Mouse (Mus musculus) gonadal fat pad, adult 2 months (tissue): ENCODE measurements around the gene Zdhhc20. TPM values are rescaled to one million over a fixed set of nuclear protein-coding genes. Genes with fewer than 3 reads are reported as not detected.
"Not testable (repeated sequence)": the region's sequence is repeated elsewhere in the genome, so short reads cannot be mapped to it uniquely, and the experiment has no call there.

Experiments used
- DNase-seq: peaks from one replicate; pipeline ENCODE4 v3.0.0-alpha.2; 2012; ENCODE audit warnings: low read depth
- polyA plus RNA-seq: library from polyadenylated mRNA; depleted of rRNA; stranded (reverse); fragments of >200 nt; gene quantifications from 2 replicates; pipeline ENCODE4 v1.2.3, GENCODE M21; 2012

Zdhhc20 gene
- polyA plus RNA-seq, 1 experiment = 10.9 TPM

- DNase-seq = no peak
These were observed 2.9 kb upstream of the Zdhhc20 start for GRCm38 (mm10) chr14:57892961-57893360.

GRCm38 (mm10) chr14:57889541-57890010, 500 bp downstream of the Zdhhc20 start:
- DNase-seq = no peak

GRCm38 (mm10) chr14:57887171-57887570, 2.9 kb downstream of the Zdhhc20 start:
- no peak for DNase-seq

GRCm38 (mm10) chr14:57886032-57886431, 4.0 kb downstream of the Zdhhc20 start:
- DNase-seq = no peak

- no peak for DNase-seq
These were observed 6.7 kb downstream of the Zdhhc20 start for GRCm38 (mm10) chr14:57883341-57883740.

GRCm38 (mm10) chr14:57882720-57883119, 7.4 kb downstream of the Zdhhc20 start:
- DNase-seq = no peak

GRCm38 (mm10) chr14:57881793-57882192, 8.3 kb downstream of the Zdhhc20 start:
- DNase-seq = no peak

GRCm38 (mm10) chr14:57881074-57881473, 9.0 kb downstream of the Zdhhc20 start:
- DNase-seq = no peak

- no peak for DNase-seq
These were observed 12.2 kb downstream of the Zdhhc20 start for GRCm38 (mm10) chr14:57877921-57878320.

- no peak for DNase-seq
These were observed 23.3 kb downstream of the Zdhhc20 start for GRCm38 (mm10) chr14:57866676-57867276.

GRCm38 (mm10) chr14:57865256-57865655, 24.8 kb downstream of the Zdhhc20 start:
- no peak for DNase-seq

GRCm38 (mm10) chr14:57863129-57863528, 26.9 kb downstream of the Zdhhc20 start:
- no peak for DNase-seq

GRCm38 (mm10) chr14:57861987-57862412, 28.1 kb downstream of the Zdhhc20 start:
- no peak for DNase-seq

GRCm38 (mm10) chr14:57859520-57859919, 30.6 kb downstream of the Zdhhc20 start:
- no peak for DNase-seq

GRCm38 (mm10) chr14:57858601-57859000, 31.5 kb downstream of the Zdhhc20 start:
- no peak for DNase-seq

GRCm38 (mm10) chr14:57856037-57856436, 34.0 kb downstream of the Zdhhc20 start:
- not testable (repeated sequence) for DNase-seq

- DNase-seq = no peak
These were observed 37.1 kb downstream of the Zdhhc20 start for GRCm38 (mm10) chr14:57852961-57853360.

- no peak for DNase-seq
These were observed 39.7 kb downstream of the Zdhhc20 start for GRCm38 (mm10) chr14:57850330-57850729.

GRCm38 (mm10) chr14:57848646-57849045, 41.4 kb downstream of the Zdhhc20 start:
- DNase-seq = no peak

- DNase-seq = not testable (repeated sequence)
These were observed 42.0 kb downstream of the Zdhhc20 start for GRCm38 (mm10) chr14:57848061-57848460.

GRCm38 (mm10) chr14:57844535-57844934, 45.5 kb downstream of the Zdhhc20 start:
- no peak for DNase-seq

- no peak for DNase-seq
These were observed 54.9 kb downstream of the Zdhhc20 start for GRCm38 (mm10) chr14:57835157-57835556.

- no peak for DNase-seq
These were observed 56.5 kb downstream of the Zdhhc20 start for GRCm38 (mm10) chr14:57833526-57833925.

GRCm38 (mm10) chr14:57827284-57827683, 62.8 kb downstream of the Zdhhc20 start:
- DNase-seq = no peak
